Mouse (Mus musculus) gastrocnemius, adult 2 months (tissue): ENCODE results near the gene Orai1. TPM values are rescaled to one million over a fixed set of nuclear protein-coding genes. Genes with fewer than 3 reads are reported as not detected.

ENCODE experiments used
- DNase-seq: peaks from one replicate; pipeline ENCODE4 v3.0.0; 2022
- H3K27ac ChIP-seq: fragments of 200-600 bp; 2 replicates; pipeline ENCODE4 v1.8.1; 2022; ENCODE audit warnings: mild to moderate bottlenecking
- H3K4me3 ChIP-seq: fragments of 200-600 bp; 2 replicates; pipeline ENCODE4 v1.8.1; 2022; ENCODE audit warnings: mild to moderate bottlenecking, moderate library complexity
- CTCF ChIP-seq: fragments of 200-600 bp; IDR thresholded peaks from 2 replicates; pipeline ENCODE4 v1.8.1; 2022; ENCODE audit warnings: antibody characterized with exemption, mild to moderate bottlenecking, moderate library complexity
- intact Hi-C: fragments of 180-260 bp; cut with DNase I; formaldehyde crosslinking; loops from one replicate; pipeline ENCODE4 v1.15.1; 2025
- total RNA-seq, 2 experiments: library from RNA; stranded (reverse); gene quantifications; 2 replicates each; pipeline ENCODE4 v1.2.3; 2021

Gene Orai1
- total RNA-seq, 2 experiments from 2014 or later, result 32.1 to 38.7 TPM

DNA sequence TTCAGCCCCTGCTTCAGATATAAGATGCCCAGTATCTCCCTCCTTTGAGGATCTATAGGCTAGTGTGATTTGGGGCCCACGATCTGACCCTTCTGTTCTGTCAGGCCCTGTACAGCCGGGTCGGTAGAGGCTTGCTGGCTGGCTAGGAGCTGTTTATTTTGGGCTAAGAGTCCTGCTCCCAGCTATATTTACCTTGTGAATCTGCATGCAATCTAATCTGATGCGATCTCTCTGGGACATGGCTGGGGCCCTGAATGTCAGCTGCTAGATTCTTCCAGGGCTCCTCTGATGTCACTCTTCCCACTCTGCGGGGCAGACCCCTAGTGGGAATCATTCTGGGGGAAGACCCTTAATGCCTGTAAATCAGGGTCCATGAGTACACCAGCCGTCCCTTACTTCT lies 9.4 kb downstream of the Orai1 start:
- Histone ChIP-seq H3K4me3 (peak overlapping the region; percentile 4; the same call in 1 of the 2 replicates), H3K27ac (peak overlapping the region; percentile 94)
- no peak for TF ChIP-seq CTCF
- peak; percentile 74 for DNase-seq
- intact Hi-C loops, result no loop called here

DNA sequence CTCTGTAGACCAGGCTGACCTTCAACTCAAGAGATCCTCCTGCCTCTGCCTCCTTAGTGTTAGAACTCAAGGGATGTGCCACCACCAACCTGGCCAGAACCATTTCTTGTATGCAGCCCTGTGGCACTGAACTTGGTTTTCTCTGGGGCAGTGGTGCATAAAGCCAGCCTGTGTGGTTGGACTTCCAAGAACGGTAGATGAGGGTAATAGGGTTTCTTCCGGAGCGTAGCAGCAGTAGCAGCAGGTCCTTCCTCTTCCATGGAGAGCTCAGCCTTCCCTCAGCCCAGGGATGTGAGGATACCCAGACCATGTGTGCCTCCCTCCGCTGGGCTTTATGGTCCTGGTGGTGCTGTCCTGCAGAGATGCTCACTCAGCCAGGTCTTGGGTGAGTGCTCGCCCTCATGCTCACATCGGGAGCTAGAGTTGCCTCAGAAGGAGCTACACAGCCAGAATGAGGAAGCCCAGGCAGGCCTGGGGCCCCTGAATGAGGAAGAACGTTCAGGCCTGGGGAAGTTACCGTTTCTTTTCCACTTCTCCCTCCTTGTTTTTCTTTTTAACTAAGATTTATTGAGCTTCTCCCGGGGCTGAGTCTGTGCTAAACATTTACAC lies 10.2 kb downstream of the Orai1 start:
- intact Hi-C loops, result no loop called here
- Histone ChIP-seq H3K4me3 (peak overlapping the region; percentile 34), H3K27ac (peak overlapping the region; percentile 94)
- DNase-seq, result no peak
- TF ChIP-seq CTCF, result no peak

DNA sequence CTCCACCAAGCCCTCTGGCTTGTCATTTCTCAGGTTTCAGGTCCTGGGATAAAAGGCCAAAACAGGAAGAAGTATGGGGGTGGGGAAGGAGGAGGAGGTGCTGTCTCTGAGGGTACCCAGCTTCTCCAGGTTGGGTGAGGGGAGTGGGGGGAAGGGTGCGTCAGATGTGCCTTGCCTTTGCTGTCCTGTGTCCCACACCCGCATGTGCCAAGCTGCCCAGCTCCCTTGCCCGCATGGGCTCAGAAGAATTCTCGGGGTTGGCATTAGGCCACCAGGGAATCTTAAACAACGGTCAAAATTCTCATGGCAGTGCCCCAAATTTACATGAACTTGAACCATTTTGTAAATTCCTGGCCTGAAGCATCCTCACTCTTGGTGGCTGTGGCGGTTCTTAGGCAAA lies 11.5 kb downstream of the Orai1 start:
- intact Hi-C loops, result no loop called here
- peak; percentile 52 for DNase-seq
- no peak for TF ChIP-seq CTCF
- H3K4me3 ChIP-seq, result peak overlapping the region; percentile 30
- peak overlapping the region; percentile 94 for H3K27ac ChIP-seq

DNA sequence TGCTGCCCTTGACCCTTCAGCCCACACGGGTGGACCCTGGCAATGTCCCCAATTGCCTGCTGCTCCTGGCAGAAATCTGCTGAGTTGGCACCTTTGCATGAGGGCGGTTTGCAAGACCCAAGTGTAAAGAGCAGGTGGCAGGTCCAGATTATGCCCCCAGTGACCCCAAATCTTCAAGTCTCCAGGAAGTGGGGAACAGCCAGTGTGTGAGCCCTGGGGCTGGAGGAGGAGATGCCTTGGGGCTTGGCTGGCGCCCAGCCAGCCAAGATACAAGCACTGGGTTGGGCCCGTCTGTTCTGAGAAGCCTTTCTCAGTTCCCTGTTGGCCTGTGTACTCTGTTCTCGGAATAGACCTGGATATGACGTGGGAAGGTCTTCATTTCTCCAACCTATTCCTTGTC lies 12.6 kb downstream of the Orai1 start:
- no peak for TF ChIP-seq CTCF
- H3K4me3 ChIP-seq, result no peak overlapping the region
- intact Hi-C loops, result no loop called here
- H3K27ac ChIP-seq, result peak overlapping the region; percentile 94
- DNase-seq, result no peak

DNA sequence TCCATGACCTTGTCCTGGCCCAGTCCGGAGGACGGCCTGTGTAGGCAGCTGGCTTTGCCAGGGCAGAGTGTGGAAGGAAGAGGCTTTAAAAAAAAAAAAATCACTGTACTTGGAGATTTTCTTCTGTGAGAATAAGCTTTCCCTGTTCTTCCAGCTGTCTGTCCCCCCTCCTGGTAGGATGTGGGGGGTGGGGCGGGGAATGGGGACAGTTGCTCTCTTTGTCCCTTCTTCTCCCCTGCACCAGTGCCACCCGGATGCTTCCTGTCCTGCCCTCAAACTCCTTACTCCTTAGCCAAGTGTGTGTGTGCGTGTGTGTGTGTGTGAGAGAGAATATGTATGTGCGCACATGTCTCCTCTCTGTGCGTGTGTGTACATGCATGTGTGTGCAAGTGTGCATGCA lies 14.9 kb downstream of the Orai1 start:
- intact Hi-C loops, result no loop called here
- Histone ChIP-seq H3K27ac (peak overlapping the region; percentile 56), H3K4me3 (no peak overlapping the region)
- DNase-seq, result no peak
- TF ChIP-seq CTCF, result no peak

DNA sequence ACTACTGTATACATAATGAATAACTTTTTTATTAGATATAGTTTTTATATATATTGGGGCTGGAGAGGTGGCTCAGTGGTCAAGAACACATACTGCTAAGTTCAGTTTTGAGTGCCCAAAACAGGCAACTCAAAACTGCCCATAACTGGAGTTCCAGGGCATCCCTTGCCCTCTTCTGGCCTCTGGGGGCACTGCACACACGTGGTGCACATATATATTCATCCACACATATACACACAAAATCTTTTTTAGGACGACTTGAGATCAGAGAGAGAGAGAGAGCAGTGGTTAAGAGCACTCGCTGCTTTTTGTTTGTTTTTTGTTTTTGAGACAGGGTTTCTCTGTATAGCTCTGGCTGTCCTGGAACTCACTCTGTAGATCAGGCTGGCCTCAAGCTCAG lies 16.4 kb downstream of the Orai1 start:
- no peak for DNase-seq
- intact Hi-C loops, result no loop called here
- no peak overlapping the region for H3K27ac ChIP-seq
- TF ChIP-seq CTCF, result peak; percentile 12; the same call in 1 of the 2 replicates
- H3K4me3 ChIP-seq, result no peak overlapping the region

DNA sequence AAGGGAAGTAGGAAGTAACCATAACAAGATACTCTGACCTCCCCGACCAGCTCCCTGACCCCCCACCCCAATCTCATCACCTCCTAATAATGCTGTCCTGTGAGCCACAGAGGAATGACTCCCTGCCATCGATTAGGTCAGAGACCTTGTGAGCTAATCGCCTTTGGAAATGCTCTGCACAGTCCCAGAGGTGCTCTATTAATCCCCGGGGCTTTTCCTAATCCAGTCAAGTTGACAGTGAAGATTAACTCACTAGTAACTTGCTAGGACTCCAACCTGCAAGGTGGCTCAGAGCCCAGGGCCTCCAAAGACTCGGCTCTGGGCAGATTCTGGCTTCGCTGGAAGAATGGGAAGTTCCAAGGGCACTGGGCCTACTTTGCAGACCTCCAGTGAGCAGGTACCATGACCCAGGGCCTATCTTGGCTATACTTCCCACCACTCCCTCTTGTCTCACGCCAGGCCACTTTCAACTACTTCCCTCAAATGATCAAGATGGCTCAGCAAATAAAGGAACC lies 18.8 kb downstream of the Orai1 start:
- DNase-seq, result no peak
- no peak overlapping the region for H3K4me3 ChIP-seq
- intact Hi-C loops, result no loop called here
- H3K27ac ChIP-seq, result no peak overlapping the region
- TF ChIP-seq CTCF, result no peak

DNA sequence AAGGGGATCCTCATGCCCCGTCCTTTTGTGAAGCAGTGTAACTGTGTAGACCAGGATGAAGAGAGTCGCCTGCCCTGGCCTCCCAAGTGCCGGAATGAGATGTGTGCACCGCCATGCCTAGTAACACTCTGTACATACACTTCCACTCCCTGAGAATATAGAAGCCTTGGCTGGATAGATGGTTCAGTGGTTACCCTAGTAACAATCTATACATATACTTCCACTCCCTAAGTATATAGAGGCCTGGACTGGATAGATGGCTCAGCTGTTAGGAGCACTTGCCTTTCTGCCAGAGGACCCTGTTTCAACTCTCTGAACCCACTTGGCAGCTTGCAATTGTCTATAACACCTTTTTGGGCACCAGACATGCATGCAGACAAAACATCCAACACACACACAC lies 20.2 kb downstream of the Orai1 start:
- intact Hi-C loops, result no loop called here
- no peak overlapping the region for H3K27ac ChIP-seq
- no peak for TF ChIP-seq CTCF
- H3K4me3 ChIP-seq, result no peak overlapping the region
- DNase-seq, result no peak

DNA sequence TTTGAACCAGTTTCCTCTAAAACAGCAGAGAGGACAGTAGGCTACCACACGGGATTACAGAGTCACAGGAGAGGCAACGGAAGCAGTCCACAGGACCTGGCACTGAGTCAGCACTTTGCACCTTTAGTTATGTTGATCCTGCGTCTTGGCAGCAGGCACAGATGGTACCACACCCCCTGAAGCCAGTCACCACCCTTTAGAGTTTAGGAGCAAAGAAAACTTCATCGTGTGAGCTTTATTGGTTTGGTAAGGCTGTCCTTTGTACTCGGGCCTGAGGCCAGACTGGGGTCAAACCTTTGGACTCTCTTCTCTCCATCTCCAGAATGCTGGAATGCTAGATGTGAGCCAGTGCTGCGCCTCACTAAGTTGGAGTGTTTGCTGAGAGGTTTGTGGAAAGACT lies 20.7 kb downstream of the Orai1 start:
- Histone ChIP-seq H3K27ac (0 out of 2 replicates have a peak overlapping the region, but pooled peaks have one; percentile 20), H3K4me3 (no peak overlapping the region)
- no peak for TF ChIP-seq CTCF
- intact Hi-C loops, result no loop called here
- DNase-seq, result no peak

DNA sequence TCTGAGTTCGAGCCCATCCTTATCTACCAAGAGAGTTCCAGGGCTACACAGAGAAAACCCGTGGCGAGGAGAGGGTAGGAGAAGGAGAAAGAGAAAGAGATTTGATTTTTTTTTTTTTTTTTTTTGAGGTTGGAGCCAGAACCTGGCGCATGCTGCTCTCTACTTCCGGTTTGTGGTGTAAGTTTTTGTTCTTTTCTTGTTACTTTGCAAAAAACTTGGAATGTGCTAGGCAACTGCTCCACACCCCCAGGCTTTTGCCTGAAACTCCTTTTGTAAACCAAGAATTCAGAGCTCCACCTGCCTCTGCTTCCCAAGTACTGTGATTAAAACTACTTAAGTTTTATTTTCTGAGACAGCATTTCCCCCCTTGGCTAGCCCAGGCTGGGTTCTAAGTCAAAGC lies 23.2 kb downstream of the Orai1 start:
- intact Hi-C loops, result no loop called here
- DNase-seq, result no peak
- no peak overlapping the region for H3K4me3 ChIP-seq
- peak overlapping the region; percentile 82; the same call in 1 of the 2 replicates for H3K27ac ChIP-seq
- TF ChIP-seq CTCF, result no peak

DNA sequence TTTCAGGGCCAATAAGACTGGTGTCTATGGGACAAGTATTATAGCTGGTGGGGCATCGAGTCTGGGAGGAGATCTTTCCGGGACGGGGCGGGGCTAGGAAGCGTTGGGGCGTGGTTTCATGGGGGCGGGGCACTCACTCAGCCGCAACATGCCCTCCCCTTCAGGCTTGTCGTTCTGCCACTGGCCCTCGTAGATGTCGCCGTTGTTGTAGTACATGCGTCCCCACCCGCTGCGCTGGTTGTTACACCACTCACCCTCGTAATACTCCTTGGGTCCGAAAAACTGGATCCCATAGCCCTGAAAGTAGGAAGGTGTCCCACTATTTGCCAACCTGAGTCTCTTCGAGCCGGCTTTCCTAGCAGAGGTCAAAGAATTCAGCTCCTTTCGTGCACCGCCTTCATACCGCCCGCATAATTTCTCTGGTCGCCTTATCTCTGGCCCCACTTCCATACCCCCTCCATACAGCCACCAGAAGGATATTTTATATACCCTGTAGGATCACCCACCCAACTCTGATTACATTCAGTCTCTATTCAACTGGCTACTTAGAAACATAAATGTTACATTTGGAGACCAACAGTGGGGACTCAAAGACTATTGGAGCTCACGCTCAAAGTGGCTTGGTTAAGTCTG lies 24.4 kb downstream of the Orai1 start:
- DNase-seq, result peak; percentile 90
- H3K4me3 ChIP-seq, result peak overlapping the region; percentile 74
- peak overlapping the region; percentile 82 for H3K27ac ChIP-seq
- TF ChIP-seq CTCF, result no peak
- intact Hi-C loops, result no loop called here

DNA sequence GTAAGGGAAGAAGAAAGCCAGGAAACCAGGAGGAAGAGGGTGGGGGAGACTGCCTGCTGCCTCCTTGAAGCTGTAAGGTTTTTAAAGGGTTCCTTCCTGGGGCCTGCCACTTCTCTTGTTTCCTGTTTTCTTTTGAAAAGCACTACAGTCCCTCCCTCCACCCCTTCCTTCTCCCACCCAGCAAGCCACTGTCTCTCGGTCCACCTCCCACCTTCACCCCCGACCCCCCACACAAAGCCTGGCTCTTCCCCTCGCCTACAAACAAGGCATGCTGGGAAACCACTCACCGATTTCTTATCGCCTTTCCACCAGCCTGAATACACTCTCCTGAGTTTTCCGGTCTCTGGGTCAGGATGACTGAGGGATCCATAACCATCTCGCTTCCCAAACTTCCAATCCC lies 25.9 kb downstream of the Orai1 start:
- DNase-seq, result no peak
- H3K27ac ChIP-seq, result peak overlapping the region; percentile 20; the same call in 1 of the 2 replicates

DNA sequence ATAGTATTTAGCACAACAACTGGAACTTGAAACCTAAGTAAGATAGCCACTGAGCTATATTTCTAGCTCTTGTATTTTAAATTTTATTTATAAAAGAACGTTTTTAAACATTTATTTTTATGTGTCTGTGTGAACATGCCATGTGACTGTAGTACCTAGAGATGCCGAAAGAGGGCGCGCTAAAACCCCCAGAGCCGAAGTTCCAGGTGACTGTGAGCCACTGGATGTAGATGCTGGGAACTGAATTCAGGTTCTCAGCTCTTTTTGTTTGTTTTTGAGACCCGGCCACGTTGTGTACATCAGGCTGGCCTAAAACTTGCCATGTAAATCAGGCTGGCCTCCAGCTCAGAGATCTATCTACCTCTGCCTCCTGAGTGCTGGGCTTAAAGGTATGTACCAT lies 29.0 kb downstream of the Orai1 start:
- Histone ChIP-seq H3K4me3 (no peak overlapping the region), H3K27ac (no peak overlapping the region)
- no peak for DNase-seq
- intact Hi-C loops, result loop anchor here (5.0 kb wide), 1 partner anchor 117 kb away; no protein-coding TSS in a partner anchor
- TF ChIP-seq CTCF, result peak; percentile 62

More for the DNA sequence above, 25.9 kb downstream of the Orai1 start:
- intact Hi-C loops, result loop anchor here (5.0 kb wide), 1 partner anchor 113 kb away; no protein-coding TSS in a partner anchor
- H3K4me3 ChIP-seq, result no peak overlapping the region
- TF ChIP-seq CTCF, result no peak
